Mouse (Mus musculus): ENCODE results near the gene Olfm1.

Gene Olfm1

DNA sequence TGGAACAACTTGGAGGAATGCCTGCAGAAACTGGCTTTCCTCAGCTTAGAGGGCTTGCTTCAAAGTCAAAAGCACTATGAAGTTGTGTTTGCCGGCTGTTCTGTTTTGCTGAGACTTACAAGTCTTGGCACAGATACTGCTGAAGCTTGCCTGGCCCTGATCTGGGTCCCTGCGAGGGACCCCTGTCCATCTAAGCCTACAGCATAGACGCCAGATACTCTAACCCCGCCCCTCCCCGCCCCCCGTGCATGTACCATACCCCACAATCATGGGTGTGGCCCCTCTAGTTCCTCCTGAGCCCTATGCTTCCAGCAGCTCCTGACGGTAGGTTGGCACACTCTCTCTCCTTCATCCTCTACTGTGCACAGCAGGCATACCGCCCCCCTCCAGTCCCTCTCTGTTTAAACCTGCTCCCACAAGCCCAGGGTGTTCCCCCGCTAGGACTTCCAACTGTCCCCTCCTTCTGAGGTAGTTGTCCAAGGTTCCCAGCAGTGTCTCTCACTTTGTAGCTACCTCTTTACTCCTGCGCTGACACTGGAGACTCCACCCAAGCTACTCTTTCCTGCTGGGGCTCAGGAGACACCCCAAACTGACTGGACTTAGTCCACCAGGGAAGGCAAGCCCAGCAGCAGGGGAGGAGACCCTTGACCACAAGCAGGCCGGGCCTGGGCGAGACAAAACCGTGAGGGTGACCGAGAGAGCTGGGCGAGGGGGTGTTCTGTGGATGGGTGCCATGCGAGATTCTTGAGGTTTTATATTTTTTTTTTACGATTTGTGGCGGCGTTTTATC, 12.1 kb downstream of the Olfm1 start:
- DNase-seq (ENCODE audit: low spot score): no peak

GRCm38 (mm10) chr2:28205467-28205805, 12.6 kb downstream of the Olfm1 start:
- peak; percentile 81 for DNase-seq (ENCODE audit: low spot score)

DNA sequence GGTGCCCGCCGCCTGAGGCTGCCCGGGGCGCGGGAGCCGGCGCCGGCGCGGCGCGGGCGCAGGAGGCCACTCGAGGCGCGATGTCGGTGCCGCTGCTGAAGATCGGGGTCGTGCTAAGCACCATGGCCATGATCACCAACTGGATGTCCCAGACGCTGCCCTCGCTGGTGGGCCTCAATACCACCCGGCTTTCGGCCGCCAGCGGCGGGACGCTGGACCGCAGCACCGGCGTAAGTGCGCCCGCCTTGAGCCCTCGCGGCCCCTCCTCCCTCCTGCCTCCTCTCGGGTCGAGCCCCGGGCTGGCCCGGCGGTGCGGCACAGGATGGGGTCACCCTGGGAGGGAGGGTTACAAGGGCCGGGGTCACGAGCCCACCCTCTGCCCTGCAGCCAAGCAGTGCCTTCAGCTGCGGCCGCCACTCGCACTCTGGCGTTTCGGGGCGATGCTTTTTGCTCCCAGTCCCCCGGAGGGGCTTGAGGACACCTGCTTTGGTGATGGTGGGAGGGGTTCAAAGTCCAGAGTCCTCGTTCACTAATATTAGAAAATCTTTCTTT, 13.2 kb downstream of the Olfm1 start:
- no peak for DNase-seq (ENCODE audit: low spot score)

- no peak for DNase-seq (ENCODE audit: low spot score)
These were observed 13.7 kb downstream of the Olfm1 start for GRCm38 (mm10) chr2:28206472-28206871.

GRCm38 (mm10) chr2:28207200-28207750, 14.5 kb downstream of the Olfm1 start:
- DNase-seq (ENCODE audit: low spot score): no peak

- DNase-seq (ENCODE audit: low spot score): no peak
These were observed 15.4 kb downstream of the Olfm1 start for GRCm38 (mm10) chr2:28208130-28208745.

DNA sequence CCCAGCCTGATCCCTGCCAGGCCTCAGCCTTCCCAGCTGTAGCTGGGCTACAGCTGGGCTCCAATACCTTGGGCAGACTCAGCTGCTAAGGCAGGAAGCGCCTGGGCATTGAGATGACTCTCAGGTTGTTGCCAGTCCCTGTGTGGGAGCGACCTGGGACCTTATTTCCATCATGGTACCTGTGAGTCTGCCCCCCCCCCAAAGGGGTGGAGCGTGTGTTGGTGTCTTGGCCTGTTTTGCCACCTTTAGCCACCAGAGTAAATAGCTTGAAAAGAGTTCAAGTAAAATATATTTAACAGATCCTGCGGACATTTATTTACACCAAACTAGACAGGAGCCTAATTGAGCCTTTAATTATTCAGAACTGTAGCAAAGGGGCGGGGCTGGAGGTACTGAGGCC, 16.4 kb downstream of the Olfm1 start:
- no peak for DNase-seq (ENCODE audit: low spot score)

- no peak for DNase-seq (ENCODE audit: low spot score)
These were observed 16.9 kb downstream of the Olfm1 start for GRCm38 (mm10) chr2:28209653-28210052.

GRCm38 (mm10) chr2:28210273-28210672, 17.5 kb downstream of the Olfm1 start:
- DNase-seq (ENCODE audit: low spot score): no peak

- no peak for DNase-seq (ENCODE audit: low spot score)
These were observed 18.9 kb downstream of the Olfm1 start for GRCm38 (mm10) chr2:28211531-28212281.

GRCm38 (mm10) chr2:28212911-28213310, 20.1 kb downstream of the Olfm1 start:
- no peak for DNase-seq (ENCODE audit: low spot score)

DNA sequence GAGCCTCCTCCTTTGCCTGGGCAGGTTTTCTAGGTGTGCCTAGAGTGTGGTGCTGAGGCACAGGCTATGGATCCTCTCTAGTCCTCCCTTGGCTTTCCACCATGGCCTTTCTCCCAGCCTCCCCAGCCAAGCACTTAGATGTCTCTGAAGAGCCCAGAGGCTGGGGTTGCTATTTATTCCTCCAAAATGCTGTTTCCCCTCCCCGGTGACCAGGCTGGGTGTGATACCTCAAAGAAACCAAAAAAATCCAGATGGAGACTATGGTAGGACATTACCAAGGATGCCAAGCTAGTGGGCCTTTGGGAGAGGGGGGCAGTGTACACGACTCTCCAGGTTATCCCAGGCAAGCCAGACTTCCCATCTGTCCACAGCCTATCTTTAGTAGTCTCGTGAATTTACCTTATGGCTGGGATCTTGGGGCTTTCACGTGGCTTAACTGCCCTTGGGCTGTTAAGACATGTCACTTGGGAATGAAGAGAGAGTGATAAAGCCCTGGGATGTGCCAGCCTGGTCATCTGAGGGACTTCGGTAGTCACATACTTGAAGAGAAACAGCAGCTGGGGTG, 23.5 kb downstream of the Olfm1 start:
- no peak for DNase-seq (ENCODE audit: low spot score)

DNA sequence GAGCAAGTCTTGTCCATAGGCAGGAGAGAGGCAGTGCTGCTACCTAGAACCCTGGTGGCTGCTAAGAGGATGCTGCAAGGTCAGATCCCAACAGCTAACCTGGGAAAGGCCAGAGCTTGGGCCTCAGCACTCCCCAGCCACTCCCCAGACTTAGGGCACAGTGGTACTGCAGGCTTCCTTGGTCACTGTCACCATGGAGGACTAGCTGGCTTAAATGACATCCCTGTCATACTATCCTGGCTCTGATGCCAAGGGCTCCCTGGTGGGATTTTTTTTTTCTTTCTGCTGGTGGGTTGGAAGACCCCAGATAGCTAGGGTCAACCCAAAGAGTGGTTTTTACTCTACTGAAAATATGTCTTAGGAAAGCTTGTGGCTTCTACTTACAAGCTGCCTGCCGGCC, 25.0 kb downstream of the Olfm1 start:
- no peak for DNase-seq (ENCODE audit: low spot score)

DNA sequence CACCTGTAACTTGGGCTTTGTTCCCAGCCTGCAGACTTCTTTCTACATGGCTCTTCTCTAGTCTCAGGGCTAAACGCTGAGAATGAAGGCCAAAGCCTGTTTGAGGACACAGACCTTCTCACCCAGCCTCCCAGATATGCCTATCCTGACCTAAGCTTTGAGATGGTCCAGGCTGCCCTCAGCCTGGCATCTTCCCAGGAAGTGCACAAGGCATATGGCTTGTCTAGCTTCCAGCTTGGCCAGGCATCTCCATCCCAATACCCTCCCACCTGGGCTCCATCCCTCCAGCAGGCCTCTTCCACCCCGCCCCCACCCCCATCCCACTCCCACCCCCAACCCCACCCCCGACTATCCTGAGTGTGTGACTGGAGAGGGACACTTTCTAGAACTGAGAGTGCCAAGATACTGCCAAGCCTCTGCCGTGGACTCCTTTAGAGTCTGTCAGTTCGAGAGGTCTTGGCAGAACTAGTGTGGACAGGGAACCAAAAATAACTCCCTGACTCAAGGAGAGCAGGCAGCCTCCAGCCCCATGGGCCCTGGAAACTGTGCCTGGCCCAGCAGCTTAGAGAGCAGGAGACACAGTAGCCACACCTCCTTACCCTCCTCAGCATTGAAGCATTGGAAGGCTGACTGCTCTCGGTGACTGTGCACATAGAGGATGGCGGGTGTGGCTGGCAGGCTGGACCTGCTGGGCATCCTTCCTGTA, 26.0 kb downstream of the Olfm1 start:
- no peak for DNase-seq (ENCODE audit: low spot score)

- DNase-seq (ENCODE audit: low spot score): no peak
These were observed 26.8 kb downstream of the Olfm1 start for GRCm38 (mm10) chr2:28219625-28220024.

GRCm38 (mm10) chr2:28221803-28222202, 29.0 kb downstream of the Olfm1 start:
- DNase-seq (ENCODE audit: low spot score): no peak

DNA sequence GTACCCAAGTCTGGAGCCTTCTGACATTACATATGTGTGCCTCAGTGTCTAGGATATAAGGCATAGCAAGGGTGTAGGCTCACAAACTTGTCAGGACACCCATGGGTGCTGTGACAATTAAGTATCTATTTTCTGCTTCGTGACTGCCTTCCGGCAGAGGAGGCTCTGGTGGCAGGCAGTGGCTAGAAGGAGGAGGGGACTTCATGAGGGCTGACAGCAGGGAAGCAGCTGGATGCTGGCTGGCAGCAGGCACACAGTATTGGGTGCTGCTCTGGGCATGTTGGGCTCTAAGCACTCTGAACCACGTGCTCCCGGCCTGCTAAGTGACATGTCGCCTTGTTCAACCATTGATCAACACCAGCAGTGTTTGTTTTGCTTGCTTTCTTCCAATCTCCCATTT, 32.0 kb downstream of the Olfm1 start:
- no peak for DNase-seq (ENCODE audit: low spot score)

- DNase-seq (ENCODE audit: low spot score): no peak
These were observed 33.1 kb downstream of the Olfm1 start for GRCm38 (mm10) chr2:28225906-28226305.

DNA sequence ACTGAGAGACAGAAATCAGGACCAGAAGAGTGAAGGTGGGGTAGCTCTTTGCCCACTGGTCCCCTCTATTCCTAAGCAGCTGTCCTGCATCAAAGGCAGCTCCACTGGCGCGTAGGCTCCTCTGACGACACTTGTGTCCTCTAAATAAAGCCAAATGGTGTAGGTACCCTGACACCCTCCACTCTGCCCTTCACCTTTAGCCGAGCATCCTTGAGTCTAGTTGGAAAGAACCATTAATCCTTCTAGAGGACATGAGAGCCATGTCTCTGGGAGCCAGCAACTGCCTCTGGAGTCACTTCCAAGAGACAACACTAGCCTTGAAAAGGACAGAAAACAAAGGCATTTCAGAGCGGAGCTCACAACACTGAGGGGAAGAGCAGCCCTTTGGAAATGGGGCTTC, 34.2 kb downstream of the Olfm1 start:
- no peak for DNase-seq (ENCODE audit: low spot score)

DNA sequence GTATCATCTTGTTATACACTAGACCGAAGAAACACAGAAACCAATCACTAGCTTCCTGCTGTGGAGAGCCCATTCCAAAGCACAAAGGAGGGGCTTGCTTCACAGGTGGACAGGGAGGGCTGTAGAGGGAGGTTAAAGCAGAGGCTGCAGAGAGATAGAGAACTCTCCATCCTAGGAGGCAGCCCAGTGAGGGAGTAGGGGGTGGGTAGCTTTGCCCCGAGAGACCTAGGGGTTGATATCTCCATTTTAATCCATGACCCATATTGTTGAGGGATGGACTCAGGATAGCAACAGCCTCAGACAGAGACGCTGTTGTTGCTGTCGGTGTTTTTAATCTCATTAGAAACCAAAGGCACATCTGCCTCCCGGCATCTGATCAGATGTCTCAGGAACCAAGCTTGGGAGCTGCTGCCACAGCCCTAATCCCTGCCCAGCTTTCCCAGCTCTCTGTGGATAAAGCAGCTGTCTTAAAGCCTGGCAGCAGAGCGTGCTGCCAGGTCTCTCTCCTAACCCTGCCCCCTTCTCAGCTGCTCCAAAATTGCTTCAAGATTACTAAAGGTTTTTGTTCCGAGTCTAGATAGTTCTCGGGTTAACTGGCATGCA, 34.9 kb downstream of the Olfm1 start:
- DNase-seq (ENCODE audit: low spot score): no peak

- DNase-seq (ENCODE audit: low spot score): no peak
These were observed 35.6 kb downstream of the Olfm1 start for GRCm38 (mm10) chr2:28228364-28228763.
